Mouse (Mus musculus): ENCODE measurements around the gene Hand1. TPM values are rescaled to one million over a fixed set of nuclear protein-coding genes. Genes with fewer than 3 reads are reported as not detected.
"Not testable (repeated sequence)": the region's sequence is repeated elsewhere in the genome, so short reads cannot be mapped to it uniquely, and the experiment has no call there.

The Hand1 gene
- not detected for total RNA-seq (2022)

DNA sequence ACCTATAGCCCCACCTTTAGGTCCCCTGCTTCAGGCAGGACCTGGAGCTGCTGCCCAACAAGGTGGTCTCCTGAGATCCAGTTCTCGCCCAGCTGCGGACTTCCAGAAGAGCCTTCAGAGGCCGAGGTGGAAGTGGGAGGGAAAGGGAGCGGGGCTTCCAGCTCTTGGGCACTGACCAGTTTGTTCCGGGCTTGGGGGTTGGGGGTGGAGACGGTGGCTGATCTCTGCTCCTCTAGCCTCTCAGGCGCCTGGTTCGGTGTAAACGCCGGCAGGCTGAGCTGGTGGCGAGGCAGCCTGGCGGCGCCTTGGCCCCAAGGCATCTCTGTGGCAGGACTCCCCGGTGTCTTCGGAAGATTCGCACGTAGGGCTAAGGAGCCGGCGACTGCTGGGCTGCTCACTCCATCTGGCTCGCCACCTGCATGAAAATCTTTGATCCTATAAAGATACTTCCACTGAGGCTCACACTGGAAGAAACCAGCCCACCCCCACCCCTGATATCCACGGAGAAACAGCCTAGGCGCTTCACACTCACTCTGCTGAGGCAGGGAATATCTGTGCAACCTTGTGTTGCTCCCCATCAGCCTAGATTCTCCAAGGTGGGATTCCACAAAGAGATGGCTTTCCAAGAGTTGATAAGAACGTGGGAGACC is at the start of gene Hand1:
Gene Hand1, minus strand, starts transcription at position 267 of the 650 bp plus-strand sequence.
- no peak for DNase-seq (ENCODE audit: low spot score in 2 of 2)

DNA sequence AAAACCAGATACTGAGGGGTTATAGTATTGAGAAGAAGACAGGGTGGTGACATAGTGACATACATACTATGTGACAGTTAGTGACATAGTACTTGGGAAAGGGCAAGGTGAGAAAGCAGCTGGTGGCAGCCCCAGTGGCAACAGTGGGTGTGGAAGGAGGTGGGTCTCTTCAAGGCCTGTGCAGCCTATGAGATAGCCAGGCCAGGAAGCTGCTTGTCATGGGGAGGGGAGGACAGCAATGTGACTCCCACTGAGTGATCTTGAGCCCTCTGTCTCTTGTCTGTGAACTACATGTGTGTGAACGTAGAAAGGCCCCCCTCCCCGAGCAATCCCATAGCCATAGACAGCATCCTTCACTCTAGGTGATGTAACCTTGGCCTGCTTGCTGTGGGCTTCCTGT is 43.5 kb upstream of the Hand1 start:
- DNase-seq (ENCODE audit: low spot score in 2 of 2): no peak

GRCm38 (mm10) chr11:57873014-57873413 is 40.4 kb upstream of the Hand1 start:
- no peak for DNase-seq (ENCODE audit: low spot score in 2 of 2)

DNA sequence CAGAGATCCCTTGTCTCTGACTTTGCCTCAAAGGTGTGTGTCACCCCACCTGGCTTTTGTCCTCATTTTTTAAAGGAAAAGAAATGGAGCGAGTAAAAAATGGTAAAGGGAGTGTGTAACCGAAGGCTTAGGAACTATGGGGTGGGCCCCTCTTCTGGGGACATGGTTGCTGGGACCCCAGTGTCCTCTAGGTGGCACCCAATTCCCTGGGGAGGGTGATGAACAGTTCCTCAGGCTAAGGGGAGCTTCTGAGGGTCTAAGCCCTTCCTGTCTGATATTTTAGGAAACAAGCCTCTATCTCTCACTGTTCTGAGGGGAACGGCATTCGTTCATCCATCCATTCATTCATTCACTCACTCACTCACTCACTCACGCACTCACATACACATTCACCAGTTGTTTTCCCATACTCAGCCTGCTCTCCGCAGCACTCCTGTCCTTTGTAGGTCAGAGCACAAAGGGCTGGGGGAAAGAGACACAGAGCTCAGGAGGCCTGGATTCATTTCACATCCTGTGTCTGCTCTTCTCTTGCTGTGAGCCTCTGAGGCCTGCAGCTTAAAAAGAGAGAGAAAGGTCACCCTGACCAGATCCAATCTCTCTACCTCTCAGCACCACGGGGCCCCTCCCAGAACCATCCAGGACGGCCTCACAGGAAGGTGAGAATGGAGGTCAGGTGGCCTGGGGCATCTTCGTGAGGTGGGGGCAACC is 36.3 kb upstream of the Hand1 start:
- no peak for DNase-seq (ENCODE audit: low spot score in 2 of 2)

DNA sequence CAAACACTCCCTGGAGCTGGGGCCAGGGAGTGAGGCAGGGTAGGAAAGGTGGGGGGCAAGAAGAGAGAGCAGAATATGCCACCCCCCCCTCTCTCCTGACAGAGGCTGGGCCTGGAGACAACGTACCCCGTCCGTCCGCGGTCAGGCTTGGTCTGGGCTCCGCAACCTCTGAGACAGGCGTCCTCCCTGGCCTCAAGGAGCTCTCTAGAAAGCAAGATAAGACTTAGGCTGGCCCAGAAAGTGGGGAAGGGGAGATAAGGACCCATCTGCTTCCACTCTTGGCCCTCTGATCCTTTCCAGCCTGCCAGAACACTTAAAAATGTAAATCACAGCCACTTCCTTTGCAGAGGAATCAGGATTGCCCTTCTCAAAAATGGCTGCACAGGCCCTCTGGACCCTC is 33.8 kb upstream of the Hand1 start:
- DNase-seq (ENCODE audit: low spot score in 2 of 2): no peak

GRCm38 (mm10) chr11:57864577-57864976 is 32.0 kb upstream of the Hand1 start:
- DNase-seq (ENCODE audit: low spot score in 2 of 2): no peak

DNA sequence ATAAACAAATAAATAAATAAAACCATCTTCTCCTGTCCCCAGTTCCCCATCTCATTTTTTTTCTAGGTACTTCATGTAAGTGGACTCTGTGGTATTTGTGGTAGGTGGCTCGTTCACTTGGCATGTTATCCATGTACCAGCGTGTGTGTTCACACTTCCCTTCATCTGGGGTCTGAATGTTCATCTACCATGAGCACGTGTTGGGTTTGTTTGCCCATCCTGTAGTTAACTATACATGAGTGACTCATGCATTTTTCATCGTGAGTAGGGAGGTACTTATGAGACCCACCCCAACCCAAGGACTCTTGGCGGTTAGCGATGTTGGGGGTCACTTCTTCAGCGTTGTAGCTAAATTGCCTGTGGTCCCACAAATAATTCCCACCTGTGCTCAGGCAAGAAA is 29.5 kb upstream of the Hand1 start:
- no peak for DNase-seq (ENCODE audit: low spot score in 2 of 2)

DNA sequence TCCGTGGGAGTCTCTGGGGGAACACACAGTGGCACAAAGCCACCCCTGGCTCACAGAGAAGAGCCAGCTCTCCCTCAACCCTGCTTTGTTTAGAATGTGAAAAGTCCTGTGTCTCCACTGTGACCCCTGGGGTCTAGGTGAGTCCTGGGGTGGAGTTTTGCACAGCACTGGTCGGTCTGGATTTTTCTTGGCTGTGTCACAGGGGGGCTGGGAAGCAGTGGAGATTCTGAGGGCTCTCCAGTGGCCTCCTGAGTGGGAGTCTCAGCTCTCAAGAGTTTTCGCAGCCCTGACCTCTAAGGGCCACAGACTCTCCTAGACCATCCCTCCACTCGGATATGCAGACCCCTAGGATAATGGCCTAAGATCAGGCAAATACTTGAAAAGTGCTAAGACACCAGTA is 25.1 kb upstream of the Hand1 start:
- DNase-seq (ENCODE audit: low spot score in 2 of 2): no peak

GRCm38 (mm10) chr11:57853571-57853970 is 21.0 kb upstream of the Hand1 start:
- no peak for DNase-seq (ENCODE audit: low spot score in 2 of 2)

DNA sequence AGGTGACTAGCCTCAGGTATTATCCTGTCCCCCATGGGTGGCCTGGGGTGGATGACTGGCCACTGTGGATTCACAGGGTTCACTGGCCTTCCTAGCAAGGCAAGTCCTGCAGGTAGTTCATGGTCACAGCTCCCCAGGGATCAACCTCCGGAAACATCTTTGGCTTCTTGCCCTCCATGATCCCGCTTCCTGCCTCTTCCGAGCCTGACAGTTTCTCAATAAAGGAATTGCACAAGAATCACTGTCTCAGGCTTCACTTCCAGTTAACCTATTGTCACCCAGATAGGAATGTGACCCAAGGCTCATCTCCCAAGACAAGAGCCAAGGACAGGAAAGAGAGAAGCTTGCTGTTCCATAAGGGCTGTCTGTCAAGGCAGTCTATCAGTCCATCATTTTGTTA is 18.3 kb upstream of the Hand1 start:
- no peak for DNase-seq (ENCODE audit: low spot score in 2 of 2)

- no peak for DNase-seq (ENCODE audit: low spot score in 2 of 2)
These were observed 17.7 kb upstream of the Hand1 start for GRCm38 (mm10) chr11:57850298-57850697.

- DNase-seq (ENCODE audit: low spot score in 2 of 2): no peak
These were observed 14.8 kb upstream of the Hand1 start for GRCm38 (mm10) chr11:57847396-57847795.

DNA sequence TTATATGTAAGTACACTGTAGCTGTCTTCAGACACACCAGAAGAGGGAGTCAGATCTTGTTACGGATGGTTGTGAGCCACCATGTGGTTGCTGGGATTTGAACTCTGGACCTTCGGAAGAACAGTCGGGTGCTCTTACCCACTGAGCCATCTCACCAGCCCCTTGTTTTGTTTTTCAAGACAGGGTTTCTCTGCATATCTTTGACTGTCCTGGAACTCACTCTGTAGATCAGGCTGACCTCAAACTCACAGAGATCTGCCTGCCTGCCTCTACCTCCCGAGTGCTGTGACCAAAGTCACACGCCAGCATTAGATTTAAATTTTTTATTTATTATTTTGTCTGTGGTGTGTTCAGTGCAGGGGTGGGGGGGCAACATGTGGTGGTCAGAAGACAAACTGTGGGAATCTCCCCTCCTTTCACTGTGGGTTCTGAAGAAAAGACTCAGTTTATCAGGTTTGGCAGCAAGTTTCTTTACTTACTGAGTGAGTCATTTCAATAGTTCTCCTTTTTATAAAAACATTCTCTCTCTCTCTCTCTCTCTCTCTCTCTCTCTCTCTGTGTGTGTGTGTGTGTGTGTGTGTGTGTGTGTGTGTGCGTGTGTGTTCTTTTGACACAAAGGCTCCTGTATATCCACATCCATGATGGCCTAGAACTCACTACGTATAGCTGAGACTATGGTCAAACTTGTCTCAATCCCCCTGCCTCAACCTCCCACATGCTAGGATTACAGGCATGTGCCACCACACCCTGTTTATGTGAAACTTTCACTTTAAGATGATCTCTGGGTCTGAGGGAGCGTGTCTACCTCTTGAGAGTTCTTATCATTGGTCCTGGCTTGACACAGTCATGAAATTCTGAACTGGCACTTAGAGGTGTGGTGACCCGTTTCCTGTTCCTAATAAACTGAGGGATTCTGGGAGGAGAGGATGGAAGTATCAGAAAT is 14.1 kb upstream of the Hand1 start:
- not testable (repeated sequence) for DNase-seq (ENCODE audit: low spot score in 2 of 2)

- no peak for DNase-seq (ENCODE audit: low spot score in 2 of 2)
These were observed 8.8 kb upstream of the Hand1 start for GRCm38 (mm10) chr11:57841391-57841790.

GRCm38 (mm10) chr11:57840986-57841385 is 8.4 kb upstream of the Hand1 start:
- DNase-seq (ENCODE audit: low spot score in 2 of 2): no peak

DNA sequence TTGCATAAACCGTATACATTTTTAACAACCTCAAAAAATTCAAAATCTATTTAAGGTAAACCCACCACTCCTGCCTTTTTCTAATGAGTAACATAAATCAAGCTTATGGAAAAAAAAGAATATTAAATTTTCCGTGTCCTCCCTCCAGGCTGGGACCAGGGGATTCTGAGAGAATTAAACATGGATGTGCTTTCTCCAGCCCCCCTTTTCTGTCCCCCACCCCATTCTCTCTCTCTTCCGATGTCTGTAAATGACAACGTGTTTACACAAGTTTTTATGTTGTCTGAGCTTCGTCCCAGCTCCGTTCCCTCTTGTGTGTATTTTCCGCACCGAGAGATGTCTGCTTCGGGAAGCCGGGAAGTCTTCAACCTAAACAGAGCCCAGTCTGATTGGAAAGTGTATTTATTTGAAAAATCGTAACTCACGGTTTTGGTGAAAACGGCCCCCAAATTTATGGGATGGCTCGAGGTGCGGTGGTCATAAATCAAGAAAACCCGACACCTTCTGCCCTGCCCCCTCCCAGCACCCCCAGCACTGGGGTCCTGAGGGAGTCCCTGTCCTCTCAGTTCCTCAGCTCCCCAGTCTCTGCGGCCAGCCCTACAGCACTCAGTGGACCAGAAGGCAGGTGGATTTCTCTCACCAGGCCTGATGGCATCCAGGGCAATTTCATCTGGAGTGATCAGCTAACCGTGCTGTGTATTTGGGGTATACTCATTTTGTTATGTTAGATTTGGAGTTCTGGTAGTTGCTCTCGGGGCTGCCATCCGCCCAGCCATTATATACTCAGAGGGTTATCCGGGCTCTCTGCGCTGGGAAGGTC is 5.5 kb upstream of the Hand1 start:
- no peak for DNase-seq (ENCODE audit: low spot score in 2 of 2)

DNA sequence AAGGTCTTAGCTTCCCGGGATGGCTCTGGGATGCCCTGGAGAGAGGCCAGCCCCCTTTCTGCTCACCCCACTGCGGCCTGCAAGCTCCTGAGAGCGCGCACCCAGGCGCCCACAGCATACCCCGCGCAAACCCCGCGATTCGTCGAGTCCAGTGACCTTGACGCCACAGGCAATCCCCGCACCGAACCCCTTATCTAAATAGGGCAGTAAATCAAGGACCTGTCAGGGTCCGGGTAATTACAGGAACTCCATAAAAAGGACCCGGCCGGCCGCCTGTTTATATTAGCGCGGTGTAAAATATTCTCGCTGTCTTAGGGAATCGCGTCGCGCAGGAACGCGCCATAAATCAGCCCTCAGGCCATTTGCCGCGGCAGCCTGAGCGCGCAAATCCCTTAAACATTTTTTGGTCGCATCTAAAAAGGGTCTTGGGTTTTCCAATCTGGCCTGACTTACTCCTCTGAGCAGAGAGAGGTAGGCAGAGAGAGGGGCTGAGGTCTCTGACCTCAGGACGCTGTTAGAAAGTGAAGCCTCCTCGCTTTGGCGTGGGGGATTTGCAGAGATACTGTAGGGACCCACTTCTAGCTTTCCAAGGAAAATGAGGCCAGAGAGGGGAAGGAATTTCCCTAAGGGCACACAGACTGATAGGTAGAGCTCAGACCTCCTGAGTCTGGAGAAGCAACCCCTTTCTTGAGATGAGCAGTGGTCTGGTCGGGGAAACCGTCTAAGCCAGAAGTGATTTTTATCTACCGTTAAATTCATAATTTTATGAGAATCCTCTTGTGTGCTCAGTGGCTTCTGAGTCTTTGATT is 4.5 kb upstream of the Hand1 start:
- DNase-seq (ENCODE audit: low spot score in 2 of 2): no peak

GRCm38 (mm10) chr11:57836401-57836800 is 3.8 kb upstream of the Hand1 start:
- no peak for DNase-seq (ENCODE audit: low spot score in 2 of 2)

DNA sequence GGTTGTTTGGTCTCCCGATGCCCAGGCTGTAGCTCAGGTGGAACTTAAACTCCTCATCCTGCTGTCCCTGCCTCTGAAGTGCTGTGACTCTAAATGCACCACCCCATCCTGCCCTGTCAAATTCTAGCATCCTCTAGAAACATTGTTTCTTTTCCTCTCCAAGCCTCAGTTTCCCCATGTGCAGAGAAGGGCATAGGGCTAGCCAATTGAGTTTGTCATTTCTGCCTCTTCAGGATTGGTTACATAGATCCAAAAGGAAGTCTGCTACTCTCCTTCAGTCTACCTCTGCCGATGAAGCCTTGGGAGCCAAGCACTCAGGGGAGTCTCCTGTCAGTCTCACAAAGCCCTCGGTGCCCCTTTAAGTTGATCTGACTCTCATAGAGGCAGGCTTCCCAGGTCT is 3.3 kb upstream of the Hand1 start:
- DNase-seq (ENCODE audit: low spot score in 2 of 2): no peak

GRCm38 (mm10) chr11:57835331-57835730 is 2.7 kb upstream of the Hand1 start:
- DNase-seq (ENCODE audit: low spot score in 2 of 2): no peak
